Mouse (Mus musculus) G1E (cell line): ENCODE results near the gene Carm1. TPM values are rescaled to one million over a fixed set of nuclear protein-coding genes. Genes with fewer than 3 reads are reported as not detected.

ENCODE experiments used
- ATAC-seq: 2 replicates; pipeline ENCODE4 v1.8.0; 2016; ENCODE audit warnings: mild to moderate bottlenecking; ENCODE audit not compliant: insufficient number of reproducible peaks, poor library complexity, low FRiP score, severe bottlenecking; ENCODE audit errors: extremely low read depth
- DNase-seq: peaks from one replicate; pipeline ENCODE4 v3.0.0; 2012; ENCODE audit warnings: low spot score
- H3K27me3 ChIP-seq: 2 replicates; pipeline ENCODE4 v1.6.1; 2012; ENCODE audit warnings: mild to moderate bottlenecking, low read length, inconsistent platforms; ENCODE audit not compliant: insufficient read depth
- H3K36me3 ChIP-seq: replicated peaks from 2 replicates; pipeline ENCODE3; 2012; ENCODE audit warnings: mild to moderate bottlenecking, inconsistent platforms
- H3K4me1 ChIP-seq: 2 replicates; pipeline ENCODE4 v1.6.1; 2012; ENCODE audit warnings: low read depth, low read length, inconsistent platforms, mixed read lengths; ENCODE audit not compliant: insufficient read depth
- H3K4me3 ChIP-seq: 2 replicates; pipeline ENCODE4 v1.5.1; 2012; ENCODE audit warnings: low read depth, mild to moderate bottlenecking, inconsistent platforms, low read length, moderate library complexity, mixed read lengths
- H3K9me3 ChIP-seq: replicated peaks from 2 replicates; pipeline ENCODE4 v1.6.1; 2012; ENCODE audit warnings: inconsistent platforms
- CTCF ChIP-seq: IDR thresholded peaks from 2 replicates; pipeline ENCODE4 v1.5.1; 2012; ENCODE audit warnings: low read depth, low read length, inconsistent platforms, mixed read lengths
- GATA1 ChIP-seq: IDR thresholded peaks from 2 replicates; pipeline ENCODE4 v1.6.1; 2012; ENCODE audit warnings: borderline replicate concordance, low read length, inconsistent platforms, mixed read lengths
- GATA2 ChIP-seq: IDR thresholded peaks from 2 replicates; pipeline ENCODE4 v1.6.1; 2012; ENCODE audit warnings: low read depth, low read length, inconsistent platforms, borderline replicate concordance
- POLR2AphosphoS5 ChIP-seq: IDR thresholded peaks from 2 replicates; pipeline ENCODE4 v1.6.1; 2012; ENCODE audit warnings: low read depth, low read length, inconsistent platforms; ENCODE audit not compliant: insufficient replicate concordance
- TAL1 ChIP-seq: conservative IDR thresholded peaks from 2 replicates; pipeline ENCODE4 v1.6.1; 2012; ENCODE audit warnings: low read depth, low read length, inconsistent platforms, mixed read lengths
- polyA plus RNA-seq: library from polyadenylated mRNA; stranded (reverse); fragments of >175 nt; gene quantifications from 2 replicates; pipeline ENCODE4 v1.2.3, GENCODE M21; 2012
- total RNA-seq, 2 experiments: library from RNA; stranded (forward) in 1 of 2; stranded (reverse) in 1 of 2; fragments of 200-1000 nt in 1 of 2; fragments of >200 nt in 1 of 2; fragmentation: Nextera tagmentation in 1 of 2; gene quantifications; 2 replicates each; pipeline ENCODE4 v1.2.3; 2014 to 2017

Carm1 gene
- total and polyA plus RNA-seq, 3 experiments = 12.5 to 143 (median 71.9) TPM

DNA sequence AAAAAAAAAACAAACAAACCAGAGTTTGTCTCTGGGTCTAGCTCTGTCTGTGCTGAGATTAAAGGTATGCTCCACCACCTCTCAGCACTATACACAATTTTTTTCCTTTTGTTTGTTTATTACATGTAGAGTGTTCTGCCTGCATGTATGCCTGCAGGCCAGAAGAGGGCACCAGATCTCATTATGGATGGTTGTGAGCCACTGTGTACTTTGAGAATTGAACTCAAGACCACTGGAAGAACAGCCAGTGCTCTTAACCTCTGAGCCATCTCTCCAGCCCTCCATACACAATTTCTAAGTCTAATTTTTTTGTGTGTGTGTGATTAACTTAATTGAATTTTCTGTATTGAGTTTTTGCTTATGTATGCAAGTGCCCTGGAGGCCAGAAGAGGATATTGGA lies 79.9 kb downstream of the Carm1 start:
- H3K4me1 ChIP-seq = peaks cover 25% of the 10 kb centered on the region
- H3K36me3 ChIP-seq = peaks cover 57% of the 10 kb centered on the region
- no peak overlapping the region for H3K4me3 ChIP-seq
- TF ChIP-seq GATA2 (no peak), GATA1 (no peak), TAL1 (no peak), POLR2AphosphoS5 (no peak), CTCF (no peak)
- H3K27me3 ChIP-seq = no peaks in the 10 kb centered on the region
- DNase-seq (no peak), ATAC-seq (no peak)
- H3K9me3 ChIP-seq = no peaks in the 10 kb centered on the region

DNA sequence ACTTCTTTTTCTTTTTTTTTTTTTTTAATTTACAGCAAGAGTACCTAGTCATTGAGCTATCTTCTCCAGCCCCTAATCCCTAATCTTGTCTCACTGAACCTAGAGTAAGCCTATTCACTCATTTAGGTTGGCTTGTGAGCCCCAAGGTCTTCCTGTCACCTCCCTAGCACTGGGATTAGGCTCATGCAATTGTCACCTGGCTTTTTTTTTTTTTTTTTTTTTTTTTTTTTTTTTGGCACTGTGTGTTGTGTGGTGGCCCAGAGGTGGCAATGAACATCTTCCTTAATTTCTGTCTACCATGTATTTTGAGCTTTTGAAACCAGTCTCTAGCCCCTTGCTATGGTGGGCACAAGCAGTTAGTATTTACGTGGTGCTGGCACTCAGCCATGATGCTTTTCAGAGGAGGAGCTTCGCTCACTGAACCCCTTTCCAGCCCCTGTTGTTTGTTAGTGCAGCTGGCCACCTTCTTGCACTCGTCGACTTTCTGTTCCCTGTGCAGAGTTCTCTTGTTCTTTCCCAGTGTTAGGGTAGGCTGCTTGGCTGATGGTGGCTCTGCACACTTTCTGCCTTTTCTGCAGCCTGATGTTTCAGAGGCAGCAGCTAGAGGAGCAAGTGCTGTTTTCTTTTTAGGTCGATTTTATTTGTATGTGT lies 80.6 kb downstream of the Carm1 start:
- Histone ChIP-seq H3K4me3 (no peak overlapping the region), H3K9me3 (no peaks in the 10 kb centered on the region), H3K27me3 (no peaks in the 10 kb centered on the region), H3K4me1 (peaks cover 23% of the 10 kb centered on the region), H3K36me3 (peaks cover 59% of the 10 kb centered on the region)
- no peak for DNase-seq
- TF ChIP-seq CTCF = no peak
- no peak for ATAC-seq

DNA sequence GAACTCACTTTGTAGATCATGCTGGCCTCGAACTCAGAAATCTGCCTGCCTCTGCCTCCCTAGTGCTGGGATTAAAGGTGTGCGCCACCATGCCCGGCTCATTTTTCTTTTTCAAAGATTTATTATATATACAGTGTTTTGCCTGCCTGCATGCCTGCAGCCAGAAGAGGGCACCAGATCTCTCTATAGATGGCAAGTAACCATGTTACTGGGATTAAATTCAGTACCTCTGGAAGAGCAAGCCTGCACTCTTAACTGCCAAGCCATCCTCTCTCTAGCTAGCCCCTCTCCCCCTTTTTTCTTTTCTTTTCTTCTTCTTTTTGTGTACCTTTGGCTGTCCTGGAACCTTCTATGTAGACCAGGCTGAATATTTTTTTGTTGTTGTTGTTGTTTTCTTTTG lies 84.0 kb downstream of the Carm1 start:
- Histone ChIP-seq H3K4me3 (no peak overlapping the region), H3K27me3 (no peaks in the 10 kb centered on the region), H3K4me1 (peaks cover 8% of the 10 kb centered on the region; the same call in 1 of the 2 replicates), H3K36me3 (peaks cover 66% of the 10 kb centered on the region), H3K9me3 (no peaks in the 10 kb centered on the region)
- TF ChIP-seq CTCF (0 out of 2 replicates have a peak, but pooled peaks have one; percentile 31), TAL1 (no peak)
- DNase-seq (peak; percentile 16), ATAC-seq (no peak)

DNA sequence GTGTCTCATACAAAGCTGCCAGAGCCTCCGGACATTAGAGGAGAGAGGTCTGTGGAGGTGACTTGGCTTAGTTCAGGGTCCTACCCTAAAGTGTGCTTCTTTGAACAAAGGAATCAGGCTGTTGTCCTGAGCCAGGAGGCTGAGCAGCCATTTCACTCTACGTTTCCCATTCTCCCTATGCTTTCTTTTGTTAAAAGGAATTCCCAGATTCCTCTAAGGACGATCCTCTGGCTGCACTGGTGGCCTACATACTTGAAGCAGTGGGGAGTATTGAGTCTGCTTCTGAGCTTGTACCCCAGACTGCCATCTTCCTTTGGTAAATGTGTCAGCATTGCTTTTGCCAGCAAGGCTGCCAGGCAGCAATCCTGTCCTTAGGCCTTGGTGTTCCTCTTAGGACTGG lies 86.4 kb downstream of the Carm1 start:
- no peak for TF ChIP-seq GATA1
- TF ChIP-seq GATA2 = no peak
- TF ChIP-seq CTCF = no peak
- no peak for TF ChIP-seq TAL1
- H3K27me3 ChIP-seq = no peaks in the 10 kb centered on the region; the same call in 1 of the 2 replicates
- H3K36me3 ChIP-seq = peaks cover 78% of the 10 kb centered on the region
- no peak for ATAC-seq
- DNase-seq = no peak
- peaks cover 2% of the 10 kb centered on the region; the same call in 1 of the 2 replicates for H3K4me1 ChIP-seq
- no peak overlapping the region for H3K4me3 ChIP-seq
- H3K9me3 ChIP-seq = no peaks in the 10 kb centered on the region

DNA sequence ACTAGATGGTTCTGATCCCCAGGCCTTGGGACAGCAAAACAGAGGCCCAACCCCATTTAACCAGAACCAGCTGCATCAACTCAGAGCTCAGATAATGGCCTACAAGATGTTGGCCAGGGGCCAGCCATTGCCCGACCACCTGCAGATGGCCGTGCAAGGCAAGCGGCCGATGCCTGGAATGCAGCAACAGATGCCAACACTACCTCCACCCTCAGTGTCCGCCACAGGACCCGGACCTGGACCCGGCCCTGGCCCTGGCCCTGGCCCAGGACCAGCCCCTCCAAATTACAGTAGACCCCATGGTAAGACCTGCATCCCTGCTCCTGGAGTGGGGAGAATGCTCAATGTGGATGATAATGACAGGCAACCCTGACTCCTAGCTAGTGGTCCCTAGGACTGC lies 88.9 kb downstream of the Carm1 start:
- Histone ChIP-seq H3K36me3 (peaks cover 95% of the 10 kb centered on the region), H3K27me3 (no peaks in the 10 kb centered on the region; the same call in 1 of the 2 replicates), H3K9me3 (no peaks in the 10 kb centered on the region), H3K4me1 (peaks cover 2% of the 10 kb centered on the region; the same call in 1 of the 2 replicates), H3K4me3 (no peak overlapping the region)
- TF ChIP-seq GATA1 = no peak
- TF ChIP-seq POLR2AphosphoS5 = no peak
- TF ChIP-seq GATA2 = no peak
- no peak for TF ChIP-seq TAL1
- no peak for TF ChIP-seq CTCF
- DNase-seq (no peak), ATAC-seq (no peak)

DNA sequence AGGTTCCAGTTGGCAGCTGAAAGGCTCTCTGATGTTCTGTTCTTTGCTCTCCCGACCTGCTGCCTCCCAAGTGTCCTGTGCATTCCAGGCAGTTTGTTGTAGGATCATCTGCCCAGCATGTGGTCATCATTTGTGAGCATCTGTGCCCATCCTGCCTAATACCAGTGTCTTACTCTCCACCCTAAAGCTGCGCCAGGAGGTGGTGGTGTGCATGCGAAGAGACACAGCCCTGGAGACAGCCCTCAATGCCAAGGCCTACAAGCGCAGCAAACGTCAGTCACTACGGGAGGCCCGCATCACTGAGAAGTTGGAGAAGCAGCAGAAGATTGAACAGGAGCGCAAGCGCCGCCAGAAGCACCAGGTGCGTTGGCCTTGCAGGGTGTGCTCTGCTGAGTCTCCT lies 92.3 kb downstream of the Carm1 start:
- Histone ChIP-seq H3K4me3 (no peak overlapping the region), H3K9me3 (no peaks in the 10 kb centered on the region), H3K4me1 (peaks cover 2% of the 10 kb centered on the region; the same call in 1 of the 2 replicates), H3K36me3 (peaks cover 99% of the 10 kb centered on the region), H3K27me3 (no peaks in the 10 kb centered on the region; the same call in 1 of the 2 replicates)
- DNase-seq (no peak), ATAC-seq (no peak)
- TF ChIP-seq TAL1 (no peak), GATA2 (no peak), CTCF (no peak), GATA1 (no peak), POLR2AphosphoS5 (no peak)

Other genes with a start within 250 kb of the Carm1 start
- gene Ap1m2, start 234.6 kb upstream of the Carm1 start, total RNA-seq (2014; fragmentation: Nextera tagmentation) = not detected in 2 replicates
- gene Ap1m2, start 234.6 kb upstream of the Carm1 start, total RNA-seq (2017) = 0.16 TPM in 1 of 2 replicates, not detected in the other
- not detected in 2 replicates for gene Ap1m2, start 234.6 kb upstream of the Carm1 start, polyA plus RNA-seq
- 42.2 and 52.7 TPM in 2 replicates for gene Slc44a2, start 226.2 kb upstream of the Carm1 start, total RNA-seq (2014; fragmentation: Nextera tagmentation)
- 35.5 and 35.7 TPM in 2 replicates for gene Slc44a2, start 226.2 kb upstream of the Carm1 start, total RNA-seq (2017)
- gene Slc44a2, start 226.2 kb upstream of the Carm1 start, polyA plus RNA-seq = 45.4 and 56.8 TPM in 2 replicates
- gene Ilf3, start 179.0 kb upstream of the Carm1 start, total RNA-seq (2014; fragmentation: Nextera tagmentation) = 87.9 and 94.1 TPM in 2 replicates
- 79.7 and 81.3 TPM in 2 replicates for gene Ilf3, start 179.0 kb upstream of the Carm1 start, total RNA-seq (2017)
- 123 and 138 TPM in 2 replicates for gene Ilf3, start 179.0 kb upstream of the Carm1 start, polyA plus RNA-seq
- 20.7 and 26.4 TPM in 2 replicates for gene Qtrt1, start 135.1 kb upstream of the Carm1 start, total RNA-seq (2014; fragmentation: Nextera tagmentation)
- gene Qtrt1, start 135.1 kb upstream of the Carm1 start, total RNA-seq (2017) = 34.3 and 43.8 TPM in 2 replicates
- gene Qtrt1, start 135.1 kb upstream of the Carm1 start, polyA plus RNA-seq = 70.9 and 72.7 TPM in 2 replicates
- 193 and 214 TPM in 2 replicates for gene Dnm2, start 122.0 kb upstream of the Carm1 start, total RNA-seq (2014; fragmentation: Nextera tagmentation)
- gene Dnm2, start 122.0 kb upstream of the Carm1 start, total RNA-seq (2017) = 72.7 and 74.3 TPM in 2 replicates
- gene Dnm2, start 122.0 kb upstream of the Carm1 start, polyA plus RNA-seq = 427 and 533 TPM in 2 replicates
- 2.4 TPM in 1 of 2 replicates, not detected in the other for gene Tmed1, start 36.6 kb upstream of the Carm1 start, total RNA-seq (2014; fragmentation: Nextera tagmentation)
- gene Tmed1, start 36.6 kb upstream of the Carm1 start, total RNA-seq (2017) = 8.0 and 10.5 TPM in 2 replicates
- 6.2 and 6.3 TPM in 2 replicates for gene Tmed1, start 36.6 kb upstream of the Carm1 start, polyA plus RNA-seq
- 1.1 and 2.9 TPM in 2 replicates for gene AB124611, start 20.7 kb upstream of the Carm1 start, total RNA-seq (2014; fragmentation: Nextera tagmentation)
- 4.9 and 5.5 TPM in 2 replicates for gene AB124611, start 20.7 kb upstream of the Carm1 start, total RNA-seq (2017)
- gene AB124611, start 20.7 kb upstream of the Carm1 start, polyA plus RNA-seq = 2.4 and 2.6 TPM in 2 replicates
- 25.1 and 25.5 TPM in 2 replicates for gene Timm29, start 45.8 kb downstream of the Carm1 start, total RNA-seq (2014; fragmentation: Nextera tagmentation)
- gene Timm29, start 45.8 kb downstream of the Carm1 start, total RNA-seq (2017) = 30.7 and 35.9 TPM in 2 replicates
- gene Timm29, start 45.8 kb downstream of the Carm1 start, polyA plus RNA-seq = 18.3 and 20.0 TPM in 2 replicates
- gene Yipf2, start 45.9 kb downstream of the Carm1 start, total RNA-seq (2014; fragmentation: Nextera tagmentation) = 6.8 and 8.5 TPM in 2 replicates
- 13.2 and 19.0 TPM in 2 replicates for gene Yipf2, start 45.9 kb downstream of the Carm1 start, total RNA-seq (2017)
- gene Yipf2, start 45.9 kb downstream of the Carm1 start, polyA plus RNA-seq = 4.7 and 5.1 TPM in 2 replicates
- gene Smarca4, start 69.3 kb downstream of the Carm1 start, total RNA-seq (2014; fragmentation: Nextera tagmentation) = 85.6 and 96.4 TPM in 2 replicates
- gene Smarca4, start 69.3 kb downstream of the Carm1 start, total RNA-seq (2017) = 42.2 and 46.1 TPM in 2 replicates
- 220 and 247 TPM in 2 replicates for gene Smarca4, start 69.3 kb downstream of the Carm1 start, polyA plus RNA-seq
- 17.4 and 21.9 TPM in 2 replicates for gene Ldlr, start 176.6 kb downstream of the Carm1 start, total RNA-seq (2014; fragmentation: Nextera tagmentation)
- 52.1 and 55.9 TPM in 2 replicates for gene Ldlr, start 176.6 kb downstream of the Carm1 start, total RNA-seq (2017)
- gene Ldlr, start 176.6 kb downstream of the Carm1 start, polyA plus RNA-seq = 27.8 and 37.5 TPM in 2 replicates
- gene Spc24, start 213.4 kb downstream of the Carm1 start, total RNA-seq (2014; fragmentation: Nextera tagmentation) = 49.8 and 61.5 TPM in 2 replicates
- 91.2 and 126 TPM in 2 replicates for gene Spc24, start 213.4 kb downstream of the Carm1 start, total RNA-seq (2017)
- 116 and 128 TPM in 2 replicates for gene Spc24, start 213.4 kb downstream of the Carm1 start, polyA plus RNA-seq